Mouse (Mus musculus): ENCODE measurements around the gene Plpp2. TPM values are rescaled to one million over a fixed set of nuclear protein-coding genes. Genes with fewer than 3 reads are reported as not detected.

Plpp2 gene
- polyA plus RNA-seq, 1 experiment from 2014 or later, result 21.8 TPM

GRCm38 (mm10) chr10:79575754-79576153, 42.2 kb upstream of the Plpp2 start:
- no peak overlapping the region for H3K9ac ChIP-seq (ENCODE audit: low read length)
- no peaks in the 10 kb centered on the region for H3K9me3 ChIP-seq (ENCODE audit: control insufficient read depth, low read length)
- 81% methylated on average over 6 of the region's 6 CpGs for WGBS
- H3K4me1 ChIP-seq (ENCODE audit: control insufficient read depth, insufficient read depth, low read length), result no peaks in the 10 kb centered on the region
- H3K27ac ChIP-seq (replicated peaks; ENCODE audit: low read depth, low read length), result no peak overlapping the region
- no peak for ATAC-seq (ENCODE audit: insufficient number of reproducible peaks, low FRiP score, low TSS enrichment, low read depth)
- H3K4me3 ChIP-seq (ENCODE audit: low read depth, low read length), result no peak overlapping the region
- H3K27me3 ChIP-seq (ENCODE audit: control insufficient read depth, insufficient read depth, low read length), result no peaks in the 10 kb centered on the region
- H3K36me3 ChIP-seq (ENCODE audit: control insufficient read depth, insufficient read depth, low read length), result no peaks in the 10 kb centered on the region
- no peak overlapping the region for H3K4me2 ChIP-seq (ENCODE audit: low read depth, severe bottlenecking)
- no peak for DNase-seq (ENCODE audit: low spot score)

GRCm38 (mm10) chr10:79574796-79575195, 41.2 kb upstream of the Plpp2 start:
- ATAC-seq (ENCODE audit: insufficient number of reproducible peaks, low FRiP score, low TSS enrichment, low read depth) (no peak), DNase-seq (ENCODE audit: low spot score) (no peak)
- Histone ChIP-seq H3K27ac (replicated peaks; ENCODE audit: low read depth, low read length) (no peak overlapping the region), H3K27me3 (ENCODE audit: control insufficient read depth, insufficient read depth, low read length) (no peaks in the 10 kb centered on the region), H3K9ac (ENCODE audit: low read length) (no peak overlapping the region), H3K36me3 (ENCODE audit: control insufficient read depth, insufficient read depth, low read length) (no peaks in the 10 kb centered on the region), H3K4me1 (ENCODE audit: control insufficient read depth, insufficient read depth, low read length) (no peaks in the 10 kb centered on the region), H3K4me3 (ENCODE audit: low read depth, low read length) (no peak overlapping the region), H3K9me3 (ENCODE audit: control insufficient read depth, low read length) (no peaks in the 10 kb centered on the region), H3K4me2 (ENCODE audit: low read depth, severe bottlenecking) (no peak overlapping the region)
- 89% methylated on average over 6 of the region's 6 CpGs for WGBS

DNA sequence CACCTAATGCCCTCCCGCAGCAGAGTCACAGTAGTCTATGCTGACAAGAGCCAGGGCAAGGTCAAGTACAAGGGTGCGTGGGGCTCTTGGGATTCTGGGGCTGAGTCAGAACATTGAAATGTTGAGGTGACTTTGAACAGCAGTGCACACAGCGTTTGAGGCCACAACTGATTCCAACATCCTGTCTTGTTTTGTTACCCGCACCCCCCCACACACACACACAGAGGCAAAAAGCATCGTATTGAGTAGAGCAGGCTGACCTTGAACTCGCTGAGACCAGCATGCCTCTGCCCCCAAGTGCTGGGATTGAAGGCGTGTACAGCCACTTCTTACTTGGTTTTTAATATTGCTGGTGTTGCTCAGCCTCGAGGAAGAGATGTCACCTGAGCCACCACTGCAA, 40.8 kb upstream of the Plpp2 start:
- Histone ChIP-seq H3K4me3 (ENCODE audit: low read depth, low read length) (no peak overlapping the region), H3K9ac (ENCODE audit: low read length) (no peak overlapping the region), H3K27ac (replicated peaks; ENCODE audit: low read depth, low read length) (no peak overlapping the region), H3K27me3 (ENCODE audit: control insufficient read depth, insufficient read depth, low read length) (no peaks in the 10 kb centered on the region), H3K4me1 (ENCODE audit: control insufficient read depth, insufficient read depth, low read length) (no peaks in the 10 kb centered on the region), H3K9me3 (ENCODE audit: control insufficient read depth, low read length) (no peaks in the 10 kb centered on the region), H3K36me3 (ENCODE audit: control insufficient read depth, insufficient read depth, low read length) (no peaks in the 10 kb centered on the region), H3K4me2 (ENCODE audit: low read depth, severe bottlenecking) (no peak overlapping the region)
- DNase-seq (ENCODE audit: low spot score) (no peak), ATAC-seq (ENCODE audit: insufficient number of reproducible peaks, low FRiP score, low TSS enrichment, low read depth) (no peak)
- WGBS, result 88% methylated on average over 8 of the region's 8 CpGs

DNA sequence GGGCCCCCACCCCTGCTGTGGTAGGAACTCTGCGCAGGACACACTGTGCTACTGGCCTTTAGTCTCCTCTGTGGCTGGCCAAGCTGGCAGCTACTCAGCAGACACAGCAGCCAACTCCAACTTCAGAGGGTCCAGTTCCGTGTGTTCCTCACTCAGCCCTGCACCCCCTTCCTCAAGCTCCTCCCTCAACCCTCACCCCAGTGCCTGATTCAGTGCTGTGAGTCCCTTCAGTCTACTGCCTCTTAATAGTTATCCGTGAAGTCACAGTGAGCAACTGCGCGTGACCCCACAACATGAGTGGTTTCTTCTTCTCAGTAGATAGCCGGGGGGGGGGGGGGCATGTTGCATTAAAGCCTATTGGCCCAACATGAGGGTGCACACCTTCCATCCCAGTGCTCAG, 40.0 kb upstream of the Plpp2 start:
- H3K27ac ChIP-seq (replicated peaks; ENCODE audit: low read depth, low read length), result no peak overlapping the region
- DNase-seq (ENCODE audit: low spot score) (no peak), ATAC-seq (ENCODE audit: insufficient number of reproducible peaks, low FRiP score, low TSS enrichment, low read depth) (no peak)
- no peaks in the 10 kb centered on the region for H3K36me3 ChIP-seq (ENCODE audit: control insufficient read depth, insufficient read depth, low read length)
- no peak overlapping the region for H3K4me2 ChIP-seq (ENCODE audit: low read depth, severe bottlenecking)
- H3K4me1 ChIP-seq (ENCODE audit: control insufficient read depth, insufficient read depth, low read length), result no peaks in the 10 kb centered on the region
- no peak overlapping the region for H3K4me3 ChIP-seq (ENCODE audit: low read depth, low read length)
- no peaks in the 10 kb centered on the region for H3K27me3 ChIP-seq (ENCODE audit: control insufficient read depth, insufficient read depth, low read length)
- WGBS, result 84% methylated on average over 6 of the region's 6 CpGs
- H3K9ac ChIP-seq (ENCODE audit: low read length), result no peak overlapping the region
- H3K9me3 ChIP-seq (ENCODE audit: control insufficient read depth, low read length), result no peaks in the 10 kb centered on the region

- Histone ChIP-seq H3K4me1 (ENCODE audit: control insufficient read depth, insufficient read depth, low read length) (no peaks in the 10 kb centered on the region), H3K27ac (replicated peaks; ENCODE audit: low read depth, low read length) (no peak overlapping the region), H3K9me3 (ENCODE audit: control insufficient read depth, low read length) (no peaks in the 10 kb centered on the region), H3K27me3 (ENCODE audit: control insufficient read depth, insufficient read depth, low read length) (no peaks in the 10 kb centered on the region), H3K4me3 (ENCODE audit: low read depth, low read length) (no peak overlapping the region), H3K4me2 (ENCODE audit: low read depth, severe bottlenecking) (no peak overlapping the region), H3K9ac (ENCODE audit: low read length) (no peak overlapping the region), H3K36me3 (ENCODE audit: control insufficient read depth, insufficient read depth, low read length) (no peaks in the 10 kb centered on the region)
- ATAC-seq (ENCODE audit: insufficient number of reproducible peaks, low FRiP score, low TSS enrichment, low read depth) (no peak), DNase-seq (ENCODE audit: low spot score) (no peak)
- WGBS, result 96% methylated on average over 2 of the region's 2 CpGs
Measured at GRCm38 (mm10) chr10:79571314-79571713, 37.7 kb upstream of the Plpp2 start.

DNA sequence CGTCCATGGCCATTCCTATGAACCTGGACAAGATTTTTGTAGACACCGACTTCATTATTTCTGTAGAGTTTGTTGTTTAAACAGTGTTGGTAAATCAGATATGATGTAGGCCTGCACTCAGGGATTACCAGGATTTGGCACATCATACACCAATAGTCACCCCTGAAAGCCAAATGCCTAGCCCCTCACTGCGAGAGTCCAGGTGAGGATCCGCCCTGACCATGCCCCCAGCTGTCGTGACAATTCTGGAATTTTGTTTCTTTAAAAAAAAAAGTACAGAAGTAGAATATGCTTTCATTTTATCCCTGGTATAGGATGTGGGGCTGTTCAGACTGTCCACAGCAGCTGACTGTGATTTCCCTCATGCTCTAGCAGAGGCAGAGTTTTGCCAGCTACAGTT, 36.3 kb upstream of the Plpp2 start:
- Histone ChIP-seq H3K4me1 (ENCODE audit: control insufficient read depth, insufficient read depth, low read length) (no peaks in the 10 kb centered on the region), H3K27ac (replicated peaks; ENCODE audit: low read depth, low read length) (no peak overlapping the region), H3K27me3 (ENCODE audit: control insufficient read depth, insufficient read depth, low read length) (no peaks in the 10 kb centered on the region), H3K4me2 (ENCODE audit: low read depth, severe bottlenecking) (no peak overlapping the region), H3K4me3 (ENCODE audit: low read depth, low read length) (no peak overlapping the region), H3K9ac (ENCODE audit: low read length) (no peak overlapping the region), H3K9me3 (ENCODE audit: control insufficient read depth, low read length) (no peaks in the 10 kb centered on the region), H3K36me3 (ENCODE audit: control insufficient read depth, insufficient read depth, low read length) (no peaks in the 10 kb centered on the region)
- ATAC-seq (ENCODE audit: insufficient number of reproducible peaks, low FRiP score, low TSS enrichment, low read depth) (no peak), DNase-seq (ENCODE audit: low spot score) (no peak)
- 87% methylated on average over 5 of the region's 5 CpGs for WGBS

DNA sequence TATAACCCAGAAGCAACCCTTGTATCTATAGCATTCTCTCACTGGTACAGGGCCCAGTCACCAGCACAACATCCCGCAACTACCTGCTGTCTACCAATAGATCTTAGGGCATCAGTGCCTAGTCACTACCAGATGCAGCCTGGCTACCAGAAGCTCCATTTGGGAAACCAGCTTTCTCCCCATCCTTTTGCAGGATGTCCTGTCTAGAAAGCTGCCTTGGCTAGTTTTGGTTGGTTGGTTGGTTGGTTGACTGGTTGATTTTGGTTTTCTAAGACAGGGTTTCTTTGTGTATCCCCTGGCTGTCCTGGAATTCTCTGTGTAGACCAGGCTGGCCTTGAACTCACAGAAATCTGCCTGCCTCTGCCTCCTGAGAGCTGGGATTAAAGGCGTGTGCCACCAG, 26.1 kb upstream of the Plpp2 start:
- Histone ChIP-seq H3K9ac (ENCODE audit: low read length) (no peak overlapping the region), H3K4me2 (ENCODE audit: low read depth, severe bottlenecking) (no peak overlapping the region), H3K4me1 (ENCODE audit: control insufficient read depth, insufficient read depth, low read length) (no peaks in the 10 kb centered on the region), H3K27me3 (ENCODE audit: control insufficient read depth, insufficient read depth, low read length) (no peaks in the 10 kb centered on the region), H3K4me3 (ENCODE audit: low read depth, low read length) (no peak overlapping the region), H3K36me3 (ENCODE audit: control insufficient read depth, insufficient read depth, low read length) (no peaks in the 10 kb centered on the region; the same call in 1 of the 2 replicates), H3K9me3 (ENCODE audit: control insufficient read depth, low read length) (peaks cover 2% of the 10 kb centered on the region; the same call in 1 of the 2 replicates), H3K27ac (replicated peaks; ENCODE audit: low read depth, low read length) (no peak overlapping the region)
- ATAC-seq (ENCODE audit: insufficient number of reproducible peaks, low FRiP score, low TSS enrichment, low read depth) (no peak), DNase-seq (ENCODE audit: low spot score) (no peak)
- WGBS, result 90% methylated on average over 2 of the region's 2 CpGs

GRCm38 (mm10) chr10:79557496-79557895, 23.9 kb upstream of the Plpp2 start:
- no peak overlapping the region for H3K4me3 ChIP-seq (ENCODE audit: low read depth, low read length)
- H3K36me3 ChIP-seq (ENCODE audit: control insufficient read depth, insufficient read depth, low read length), result no peaks in the 10 kb centered on the region; the same call in 1 of the 2 replicates
- WGBS, result 89% methylated on average over 5 of the region's 5 CpGs
- ATAC-seq (ENCODE audit: insufficient number of reproducible peaks, low FRiP score, low TSS enrichment, low read depth), result no peak
- no peak overlapping the region for H3K4me2 ChIP-seq (ENCODE audit: low read depth, severe bottlenecking)
- H3K4me1 ChIP-seq (ENCODE audit: control insufficient read depth, insufficient read depth, low read length), result peaks cover 11% of the 10 kb centered on the region
- H3K9ac ChIP-seq (ENCODE audit: low read length), result no peak overlapping the region
- DNase-seq (ENCODE audit: low spot score), result no peak
- peaks cover 2% of the 10 kb centered on the region; the same call in 1 of the 2 replicates for H3K9me3 ChIP-seq (ENCODE audit: control insufficient read depth, low read length)
- no peak overlapping the region for H3K27ac ChIP-seq (replicated peaks; ENCODE audit: low read depth, low read length)
- no peaks in the 10 kb centered on the region for H3K27me3 ChIP-seq (ENCODE audit: control insufficient read depth, insufficient read depth, low read length)

- ATAC-seq (ENCODE audit: insufficient number of reproducible peaks, low FRiP score, low TSS enrichment, low read depth) (no peak), DNase-seq (ENCODE audit: low spot score) (no peak)
- H3K4me3 ChIP-seq (ENCODE audit: low read depth, low read length), result no peak overlapping the region
- H3K27me3 ChIP-seq (ENCODE audit: control insufficient read depth, insufficient read depth, low read length), result no peaks in the 10 kb centered on the region
- H3K36me3 ChIP-seq (ENCODE audit: control insufficient read depth, insufficient read depth, low read length), result no peaks in the 10 kb centered on the region; the same call in 1 of the 2 replicates
- 90% methylated on average over 5 of the region's 5 CpGs for WGBS
- H3K4me1 ChIP-seq (ENCODE audit: control insufficient read depth, insufficient read depth, low read length), result peaks cover 11% of the 10 kb centered on the region
- peaks cover 2% of the 10 kb centered on the region; the same call in 1 of the 2 replicates for H3K9me3 ChIP-seq (ENCODE audit: control insufficient read depth, low read length)
- H3K4me2 ChIP-seq (ENCODE audit: low read depth, severe bottlenecking), result no peak overlapping the region
- no peak overlapping the region for H3K9ac ChIP-seq (ENCODE audit: low read length)
- no peak overlapping the region for H3K27ac ChIP-seq (replicated peaks; ENCODE audit: low read depth, low read length)
Measured at GRCm38 (mm10) chr10:79556951-79557350, 23.4 kb upstream of the Plpp2 start.

All from limb, embryonic 11.5 days (tissue).